Mouse (Mus musculus): ENCODE data around the gene Cdca3. TPM values are rescaled to one million over a fixed set of nuclear protein-coding genes. Genes with fewer than 3 reads are reported as not detected.
"Not testable (repeated sequence)": the region's sequence is repeated elsewhere in the genome, so short reads cannot be mapped to it uniquely, and the experiment has no call there.

The Cdca3 gene
- 243 and 250 TPM in 2 replicates for polyA plus RNA-seq (2016; fragmentation: Nextera tagmentation; extraction: Ambion mirVana)

GRCm38 (mm10) chr6:124828868-124829798 lies at the start of gene Cdca3, which contains the start of gene Usp5:
Gene Cdca3 (plus strand): TSS chr6:124829547.
Gene Usp5 (minus strand): TSS chr6:124829484.
- Histone ChIP-seq H3K36me3 (peaks cover 64% of the 10 kb centered on the region), H3K4me1 (peaks cover 34% of the 10 kb centered on the region), H3K9me3 (replicated peaks) (no peaks in the 10 kb centered on the region), H3K27me3 (ENCODE audit: low read depth, poor library complexity, severe bottlenecking) (no peaks in the 10 kb centered on the region), H3K4me3 (peak within 1 kb of the TSS; percentile 80), H3K27ac (peak within 1 kb of the TSS; percentile 90)
- peak; percentile 96 for DNase-seq (ENCODE audit: low spot score)
- WGBS = under 1% methylated on average over 55 of the region's 55 CpGs

- H3K4me3 ChIP-seq = peak overlapping the region; percentile 51
- H3K27ac ChIP-seq = peak overlapping the region; percentile 50
- no peaks in the 10 kb centered on the region for H3K36me3 ChIP-seq
- no peaks in the 10 kb centered on the region for H3K9me3 ChIP-seq (replicated peaks)
- peaks cover 18% of the 10 kb centered on the region for H3K4me1 ChIP-seq
- 4% methylated on average over 10 of the region's 10 CpGs for WGBS
- DNase-seq (ENCODE audit: low spot score) = peak; percentile 59
- H3K27me3 ChIP-seq (ENCODE audit: low read depth, poor library complexity, severe bottlenecking) = peaks cover 23% of the 10 kb centered on the region
Measured at GRCm38 (mm10) chr6:124779984-124780416, 49.3 kb upstream of the Cdca3 start.

GRCm38 (mm10) chr6:124780917-124781316 lies 48.4 kb upstream of the Cdca3 start:
- Histone ChIP-seq H3K36me3 (no peaks in the 10 kb centered on the region), H3K4me3 (no peak overlapping the region), H3K27ac (no peak overlapping the region), H3K9me3 (replicated peaks) (no peaks in the 10 kb centered on the region), H3K4me1 (peaks cover 18% of the 10 kb centered on the region), H3K27me3 (ENCODE audit: low read depth, poor library complexity, severe bottlenecking) (peaks cover 23% of the 10 kb centered on the region)
- DNase-seq (ENCODE audit: low spot score) = no peak
- WGBS = 91% methylated on average over 7 of the region's 7 CpGs

GRCm38 (mm10) chr6:124782436-124782835 lies 46.9 kb upstream of the Cdca3 start:
- peaks cover 21% of the 10 kb centered on the region for H3K27me3 ChIP-seq (ENCODE audit: low read depth, poor library complexity, severe bottlenecking)

GRCm38 (mm10) chr6:124786756-124787420 lies 42.5 kb upstream of the Cdca3 start:
- Histone ChIP-seq H3K9me3 (replicated peaks) (no peaks in the 10 kb centered on the region), H3K4me3 (no peak overlapping the region), H3K27ac (no peak overlapping the region), H3K4me1 (peaks cover 7% of the 10 kb centered on the region), H3K36me3 (no peaks in the 10 kb centered on the region), H3K27me3 (ENCODE audit: low read depth, poor library complexity, severe bottlenecking) (no peaks in the 10 kb centered on the region)
- 63% methylated on average over 8 of the region's 8 CpGs for WGBS
- no peak for DNase-seq (ENCODE audit: low spot score)

More at GRCm38 (mm10) chr6:124782436-124782835, 46.9 kb upstream of the Cdca3 start:
- Histone ChIP-seq H3K4me3 (peak overlapping the region; percentile 26), H3K36me3 (no peaks in the 10 kb centered on the region), H3K4me1 (peaks cover 18% of the 10 kb centered on the region), H3K27ac (peak overlapping the region; percentile 73), H3K9me3 (replicated peaks) (no peaks in the 10 kb centered on the region)
- peak; percentile 75 for DNase-seq (ENCODE audit: low spot score)
- WGBS = 19% methylated on average over 6 of the region's 6 CpGs

- Histone ChIP-seq H3K36me3 (peaks cover 3% of the 10 kb centered on the region; the same call in 1 of the 2 replicates), H3K27ac (no peak overlapping the region), H3K27me3 (ENCODE audit: low read depth, poor library complexity, severe bottlenecking) (no peaks in the 10 kb centered on the region), H3K9me3 (replicated peaks) (no peaks in the 10 kb centered on the region), H3K4me1 (peaks cover 2% of the 10 kb centered on the region), H3K4me3 (no peak overlapping the region)
- DNase-seq (ENCODE audit: low spot score) = no peak
- WGBS = 78% methylated on average over 10 of the region's 10 CpGs
Measured at GRCm38 (mm10) chr6:124787722-124788121, 41.6 kb upstream of the Cdca3 start.

GRCm38 (mm10) chr6:124789519-124789918 lies 39.8 kb upstream of the Cdca3 start:
- peaks cover 4% of the 10 kb centered on the region; the same call in 1 of the 2 replicates for H3K36me3 ChIP-seq
- H3K27me3 ChIP-seq (ENCODE audit: low read depth, poor library complexity, severe bottlenecking) = no peaks in the 10 kb centered on the region
- H3K27ac ChIP-seq = no peak overlapping the region
- WGBS = 88% methylated on average over 4 of the region's 4 CpGs
- no peaks in the 10 kb centered on the region for H3K9me3 ChIP-seq (replicated peaks)
- H3K4me1 ChIP-seq = no peaks in the 10 kb centered on the region
- DNase-seq (ENCODE audit: low spot score) = no peak
- no peak overlapping the region for H3K4me3 ChIP-seq

GRCm38 (mm10) chr6:124790121-124790520 lies 39.2 kb upstream of the Cdca3 start:
- WGBS = 78% methylated on average over 4 of the region's 4 CpGs
- H3K4me3 ChIP-seq = no peak overlapping the region
- no peak for DNase-seq (ENCODE audit: low spot score)
- H3K4me1 ChIP-seq = no peaks in the 10 kb centered on the region
- H3K9me3 ChIP-seq (replicated peaks) = no peaks in the 10 kb centered on the region
- no peak overlapping the region for H3K27ac ChIP-seq
- peaks cover 4% of the 10 kb centered on the region; the same call in 1 of the 2 replicates for H3K36me3 ChIP-seq
- no peaks in the 10 kb centered on the region for H3K27me3 ChIP-seq (ENCODE audit: low read depth, poor library complexity, severe bottlenecking)

- no peaks in the 10 kb centered on the region for H3K9me3 ChIP-seq (replicated peaks)
- no peaks in the 10 kb centered on the region for H3K4me1 ChIP-seq
- H3K36me3 ChIP-seq = peaks cover 15% of the 10 kb centered on the region; the same call in 1 of the 2 replicates
- 92% methylated on average over 3 of the region's 3 CpGs for WGBS
- H3K4me3 ChIP-seq = no peak overlapping the region
- no peak overlapping the region for H3K27ac ChIP-seq
- no peak for DNase-seq (ENCODE audit: low spot score)
- no peaks in the 10 kb centered on the region for H3K27me3 ChIP-seq (ENCODE audit: low read depth, poor library complexity, severe bottlenecking)
Measured at GRCm38 (mm10) chr6:124791911-124792310, 37.4 kb upstream of the Cdca3 start.

- no peaks in the 10 kb centered on the region for H3K4me1 ChIP-seq
- DNase-seq (ENCODE audit: low spot score) = no peak
- 74% methylated on average over 4 of the region's 4 CpGs for WGBS
- H3K27me3 ChIP-seq (ENCODE audit: low read depth, poor library complexity, severe bottlenecking) = no peaks in the 10 kb centered on the region
- H3K4me3 ChIP-seq = no peak overlapping the region
- H3K9me3 ChIP-seq (replicated peaks) = no peaks in the 10 kb centered on the region
- peaks cover 15% of the 10 kb centered on the region; the same call in 1 of the 2 replicates for H3K36me3 ChIP-seq
- H3K27ac ChIP-seq = no peak overlapping the region
Measured at GRCm38 (mm10) chr6:124795781-124796180, 33.6 kb upstream of the Cdca3 start.

- DNase-seq (ENCODE audit: low spot score) = no peak
- Histone ChIP-seq H3K4me1 (no peaks in the 10 kb centered on the region), H3K27me3 (ENCODE audit: low read depth, poor library complexity, severe bottlenecking) (no peaks in the 10 kb centered on the region), H3K36me3 (peaks cover 15% of the 10 kb centered on the region; the same call in 1 of the 2 replicates), H3K4me3 (no peak overlapping the region), H3K9me3 (replicated peaks) (no peaks in the 10 kb centered on the region), H3K27ac (no peak overlapping the region)
- WGBS = 85% methylated on average over 2 of the region's 2 CpGs
Measured at GRCm38 (mm10) chr6:124796200-124796599, 33.1 kb upstream of the Cdca3 start.

GRCm38 (mm10) chr6:124802400-124802799 lies 26.9 kb upstream of the Cdca3 start:
- Histone ChIP-seq H3K4me1 (peaks cover 17% of the 10 kb centered on the region), H3K4me3 (peak overlapping the region; percentile 30), H3K27ac (peak overlapping the region; percentile 48; the same call in 1 of the 2 replicates)
- not testable (repeated sequence) for H3K36me3 ChIP-seq; DNase-seq (ENCODE audit: low spot score); H3K9me3 ChIP-seq (replicated peaks); H3K27me3 ChIP-seq (ENCODE audit: low read depth, poor library complexity, severe bottlenecking)
- WGBS = 13% methylated on average over 6 of the region's 9 CpGs

- no peaks in the 10 kb centered on the region for H3K27me3 ChIP-seq (ENCODE audit: low read depth, poor library complexity, severe bottlenecking)
- H3K9me3 ChIP-seq (replicated peaks) = no peaks in the 10 kb centered on the region
- no peaks in the 10 kb centered on the region for H3K36me3 ChIP-seq
- no peak for DNase-seq (ENCODE audit: low spot score)
- H3K27ac ChIP-seq = no peak overlapping the region
- H3K4me3 ChIP-seq = no peak overlapping the region
- H3K4me1 ChIP-seq = peaks cover 18% of the 10 kb centered on the region
- WGBS = 76% methylated on average over 3 of the region's 3 CpGs
Measured at GRCm38 (mm10) chr6:124803061-124803460, 26.3 kb upstream of the Cdca3 start.

Data from limb, embryonic 10.5 days (tissue).